Mouse (Mus musculus) gastrocnemius, adult 8-10 months (tissue): ENCODE results near the gene Iqcg. TPM values are rescaled to one million over a fixed set of nuclear protein-coding genes. Genes with fewer than 3 reads are reported as not detected.

Experiments used
- DNase-seq, 2 experiments: peaks; one replicate each; pipeline ENCODE4 v3.0.0; 2022; ENCODE audit warnings: low spot score in 2 of 2
- microRNA-seq: library from miRNA; unstranded; fragments of <30 nt; microRNA quantifications from one replicate; pipeline ENCODE4 v1.2.0, GENCODE M21; 2022
- total RNA-seq, 4 experiments: library from RNA; stranded (reverse); gene quantifications; 2 replicates each; pipeline ENCODE4 v1.2.4; 2022

The Iqcg gene
- total RNA-seq, 4 experiments from 2014 or later, result 2.7 to 6.6 (median 3.9) TPM

GRCm38 (mm10) chr16:32981405-32981804, 74.6 kb downstream of the Iqcg start:
- DNase-seq, result no peak

- no peak for DNase-seq
Observed at GRCm38 (mm10) chr16:32980227-32980626, 75.8 kb downstream of the Iqcg start.

GRCm38 (mm10) chr16:32973047-32973446, 83.0 kb downstream of the Iqcg start:
- no peak for DNase-seq

GRCm38 (mm10) chr16:32972535-32972934, 83.5 kb downstream of the Iqcg start:
- no peak for DNase-seq

Small RNA genes within 50 kb of the gene (microRNA-seq; reads per million reads assigned to microRNA genes)
- gene Gm22231 (not detected), gene Mir1947 (2.5 reads per million)

Other genes with a start within 250 kb of the Iqcg start
- gene Smbd1, start 245.7 kb downstream of the Iqcg start, total RNA-seq, result not detected
- gene Fyttd1, start 178.7 kb downstream of the Iqcg start, total RNA-seq, result 100 to 1,000 TPM; 107 to 123 (median 116) TPM
- gene Rubcn, start 178.5 kb downstream of the Iqcg start, total RNA-seq, result 10 to 100 TPM; 22.4 to 29.0 (median 25.9) TPM
- gene Lrch3, start 142.1 kb downstream of the Iqcg start, total RNA-seq, result 10 to 100 TPM; 11.6 to 15.3 (median 13.8) TPM
- gene Rpl35a, start 235 bp upstream of the Iqcg start, total RNA-seq, result 100 to 1,000 TPM; 247 to 303 (median 264) TPM
- gene Lmln, start 6.3 kb upstream of the Iqcg start, total RNA-seq, result 1 to 10 TPM; 1.2 to 4.1 (median 2.2) TPM
- 10 to 100 TPM; 12.2 to 15.4 (median 15.0) TPM for gene Osbpl11, start 128.9 kb upstream of the Iqcg start, total RNA-seq
- 10 to 100 TPM; 10.5 to 12.2 (median 11.3) TPM for gene Snx4, start 195.2 kb upstream of the Iqcg start, total RNA-seq